Mouse (Mus musculus): Measurements from ENCODE around the gene Dip2b.

Gene Dip2b

DNA sequence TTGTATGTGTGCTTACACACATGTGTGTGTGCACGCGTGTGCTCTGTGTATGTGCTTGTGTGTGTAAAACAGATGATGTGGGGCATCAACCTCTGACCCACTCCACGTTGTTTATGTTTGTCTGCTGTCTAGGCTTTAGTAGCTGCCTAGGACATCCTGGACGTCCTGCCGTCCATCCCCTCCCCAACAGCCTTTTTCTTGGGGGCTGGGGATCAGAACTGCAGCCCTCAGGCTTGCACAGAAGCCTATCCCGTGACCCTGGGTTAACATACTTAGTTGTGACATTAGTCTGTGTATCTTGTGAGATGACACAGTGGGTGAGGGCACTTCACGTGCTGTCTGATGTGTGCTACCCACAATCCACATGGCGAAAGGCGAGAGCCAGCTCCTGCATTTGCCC lies 139.1 kb downstream of the Dip2b start:
- no peak for DNase-seq (ENCODE audit: low spot score in 2 of 2)

DNA sequence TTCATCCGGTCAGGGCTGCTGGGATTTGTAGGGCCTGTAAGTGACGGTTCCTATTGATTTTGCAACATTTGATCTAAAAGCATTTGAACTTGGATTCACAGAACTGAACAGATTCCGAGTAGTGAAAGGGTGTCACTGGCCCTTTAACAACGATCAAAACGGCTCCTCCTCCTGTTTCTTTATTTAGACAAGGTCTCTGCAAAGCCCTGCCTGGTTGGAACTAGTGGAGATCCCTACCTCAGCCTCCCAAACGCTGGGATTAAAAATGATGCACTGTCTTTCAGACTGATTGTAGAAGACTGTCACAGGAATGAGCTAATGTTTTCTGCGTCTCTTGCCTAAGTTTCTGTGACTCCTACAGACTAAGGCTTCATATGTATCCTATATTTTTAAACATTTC lies 140.0 kb downstream of the Dip2b start:
- no peak for DNase-seq (ENCODE audit: low spot score in 2 of 2)

- no peak for DNase-seq (ENCODE audit: low spot score in 2 of 2)
Measured at GRCm38 (mm10) chr15:100179685-100180084, 141.2 kb downstream of the Dip2b start.

- no peak for DNase-seq (ENCODE audit: low spot score in 2 of 2)
Measured at GRCm38 (mm10) chr15:100180221-100180620, 141.8 kb downstream of the Dip2b start.

GRCm38 (mm10) chr15:100181841-100182240 lies 143.4 kb downstream of the Dip2b start:
- DNase-seq (ENCODE audit: low spot score in 2 of 2), result peak in 1 of 2 experiments; percentile 19

DNA sequence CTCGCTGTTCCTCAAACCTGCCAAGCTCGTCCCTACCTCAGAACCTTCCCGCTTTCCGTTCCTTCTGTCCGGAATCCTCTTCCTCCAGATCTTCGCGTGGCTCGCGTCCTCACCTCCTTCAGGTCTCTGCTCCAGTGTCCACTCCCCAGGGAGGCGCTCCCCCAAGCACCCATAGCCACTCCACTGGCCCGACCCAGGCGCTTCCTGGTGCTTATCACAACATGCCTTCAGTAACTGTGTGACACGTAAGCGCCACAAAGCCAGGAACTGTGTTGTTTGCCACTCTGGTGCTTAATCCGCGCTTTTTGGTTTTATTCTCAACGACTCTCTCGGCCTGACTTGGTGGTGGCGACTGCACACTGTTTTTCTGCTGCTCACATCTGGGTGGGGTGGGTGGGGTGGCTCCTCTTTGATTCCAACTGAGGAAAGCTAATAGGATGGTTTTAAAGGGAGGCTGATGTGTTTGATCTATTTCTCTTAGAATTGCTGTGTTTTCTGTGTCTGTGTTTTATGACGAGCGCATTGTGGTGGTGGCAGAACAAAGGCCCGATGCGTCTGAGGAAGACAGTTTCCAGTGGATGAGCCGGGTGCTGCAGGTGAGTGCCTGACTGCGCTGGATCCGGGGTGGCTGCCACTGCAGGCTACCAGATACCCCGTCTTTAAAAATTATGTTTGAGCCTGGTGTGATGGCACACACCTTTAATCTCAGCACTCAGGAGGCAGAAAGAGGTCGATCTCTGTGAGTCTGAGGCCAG lies 144.2 kb downstream of the Dip2b start:
- DNase-seq (ENCODE audit: low spot score in 2 of 2), result no peak

DNA sequence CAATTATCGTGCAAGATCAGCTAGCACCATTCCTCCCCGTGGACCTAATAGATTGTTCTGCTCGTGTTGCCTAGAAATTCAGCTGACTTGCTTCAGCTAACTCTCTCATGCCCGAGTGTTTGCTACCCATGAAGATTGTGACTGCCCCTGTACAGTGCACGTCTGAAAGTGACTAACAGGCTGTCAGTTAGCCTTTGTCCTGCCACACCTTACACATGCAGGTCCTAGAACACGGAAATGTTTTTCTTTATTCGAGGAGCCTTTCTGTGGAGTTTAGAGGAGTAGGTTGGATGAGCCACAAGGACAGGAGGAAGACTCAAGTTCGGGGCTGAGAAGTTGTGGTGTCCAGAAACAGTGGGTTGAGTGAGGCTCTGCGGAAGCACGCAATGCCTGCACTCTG lies 145.0 kb downstream of the Dip2b start:
- DNase-seq (ENCODE audit: low spot score in 2 of 2), result no peak

- peak in 1 of 2 experiments; percentile 24 for DNase-seq (ENCODE audit: low spot score in 2 of 2)
Measured at GRCm38 (mm10) chr15:100184821-100185496, 146.5 kb downstream of the Dip2b start.

- no peak for DNase-seq (ENCODE audit: low spot score in 2 of 2)
Measured at GRCm38 (mm10) chr15:100186234-100186633, 147.8 kb downstream of the Dip2b start.

GRCm38 (mm10) chr15:100186882-100187672 lies 148.6 kb downstream of the Dip2b start:
- no peak for DNase-seq (ENCODE audit: low spot score in 2 of 2)

DNA sequence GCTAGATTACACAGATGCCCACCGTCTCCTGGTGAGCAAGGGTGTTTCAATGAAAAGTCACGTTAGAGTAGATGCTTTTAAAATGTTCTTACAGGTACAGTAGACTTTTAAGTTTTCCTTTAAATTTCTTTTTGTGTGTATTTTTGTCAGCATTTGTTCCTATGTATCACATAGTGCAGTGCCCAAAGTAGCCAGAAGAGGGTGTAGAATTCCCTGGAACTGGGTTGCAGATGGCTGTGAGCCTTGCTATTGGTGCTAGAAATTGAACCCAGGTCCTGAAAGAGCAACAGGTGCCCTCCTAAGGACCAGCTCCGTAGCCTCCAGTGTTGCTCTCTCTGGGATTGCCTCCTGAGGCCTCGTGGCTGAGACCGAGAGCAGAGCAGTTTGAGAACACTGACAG lies 150.1 kb downstream of the Dip2b start:
- no peak for DNase-seq (ENCODE audit: low spot score in 2 of 2)

DNA sequence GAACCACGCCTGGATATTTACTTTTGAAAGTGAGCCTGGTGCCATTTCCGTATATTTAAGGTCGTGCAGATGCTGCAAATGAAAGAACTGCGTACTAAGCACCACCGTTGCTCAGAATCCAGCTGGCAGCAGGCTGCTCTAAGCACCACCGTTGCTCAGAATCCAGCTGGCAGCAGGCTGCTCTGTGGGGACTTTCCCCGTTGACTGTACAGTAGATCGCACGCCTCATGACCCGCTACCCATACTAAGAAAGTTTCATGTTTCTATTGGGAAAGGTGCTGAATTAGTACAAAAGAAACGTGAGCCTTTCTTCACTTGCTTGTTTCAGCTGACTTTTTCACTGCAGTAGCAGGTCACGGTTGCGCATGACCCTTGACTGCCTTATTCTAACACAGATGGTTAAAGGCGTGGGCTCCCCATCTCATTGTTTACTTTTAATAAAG lies 150.5 kb downstream of the Dip2b start:
- DNase-seq (ENCODE audit: low spot score in 2 of 2), result no peak

DNA sequence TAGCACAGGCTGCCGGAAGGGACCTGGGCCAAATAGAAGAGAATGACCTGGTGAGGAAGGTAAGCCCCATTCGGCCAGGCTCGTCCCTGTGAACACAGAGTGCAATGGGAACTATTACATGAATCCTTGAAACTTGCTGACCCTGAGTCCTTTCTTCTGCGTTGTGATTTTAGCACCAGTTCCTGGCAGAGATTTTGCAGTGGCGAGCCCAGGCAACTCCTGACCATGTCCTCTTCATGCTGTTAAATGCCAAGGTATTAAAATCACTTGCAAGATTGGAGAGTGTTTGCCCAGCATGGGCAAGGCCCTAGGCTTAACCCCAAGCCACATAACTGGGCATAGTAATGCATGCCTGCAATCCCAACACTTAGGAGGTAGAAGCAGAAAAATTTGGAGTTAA lies 151.6 kb downstream of the Dip2b start:
- DNase-seq (ENCODE audit: low spot score in 2 of 2), result no peak

DNA sequence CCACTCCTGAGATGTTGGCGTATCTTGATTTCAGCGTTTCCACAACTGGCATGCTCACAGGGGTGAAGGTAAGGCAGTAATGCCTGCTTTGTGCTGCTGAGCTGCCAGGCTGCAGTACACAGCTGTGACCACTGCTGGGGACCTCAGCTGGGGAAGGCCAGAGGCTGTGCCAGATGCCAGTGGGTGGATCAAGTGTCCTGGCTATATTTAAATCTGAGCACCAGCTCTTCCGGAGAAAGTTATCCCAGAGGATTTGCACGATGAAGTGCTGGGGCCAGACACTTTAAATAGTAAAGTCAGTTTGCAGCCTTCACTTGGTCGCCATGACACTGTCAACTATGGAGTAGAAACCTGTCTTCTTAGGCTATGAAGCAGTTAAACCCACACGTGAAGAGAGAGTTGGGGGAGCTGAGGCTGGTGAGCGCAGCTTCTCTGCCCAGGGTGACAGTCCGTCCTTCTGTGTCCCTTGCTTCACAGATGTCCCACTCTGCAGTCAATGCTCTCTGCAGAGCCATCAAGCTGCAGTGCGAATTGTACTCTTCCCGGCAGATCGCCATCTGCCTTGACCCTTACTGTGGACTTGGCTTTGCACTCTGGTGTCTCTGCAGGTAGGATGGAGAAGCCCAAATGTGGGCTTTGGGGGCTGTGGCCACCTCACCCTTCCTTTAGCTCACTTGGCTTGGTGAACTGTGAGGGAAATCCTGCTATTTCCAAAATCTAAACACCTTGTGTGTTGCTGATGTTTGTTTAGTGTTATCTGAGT lies 160.7 kb downstream of the Dip2b start:
- DNase-seq (ENCODE audit: low spot score in 2 of 2), result no peak

DNA sequence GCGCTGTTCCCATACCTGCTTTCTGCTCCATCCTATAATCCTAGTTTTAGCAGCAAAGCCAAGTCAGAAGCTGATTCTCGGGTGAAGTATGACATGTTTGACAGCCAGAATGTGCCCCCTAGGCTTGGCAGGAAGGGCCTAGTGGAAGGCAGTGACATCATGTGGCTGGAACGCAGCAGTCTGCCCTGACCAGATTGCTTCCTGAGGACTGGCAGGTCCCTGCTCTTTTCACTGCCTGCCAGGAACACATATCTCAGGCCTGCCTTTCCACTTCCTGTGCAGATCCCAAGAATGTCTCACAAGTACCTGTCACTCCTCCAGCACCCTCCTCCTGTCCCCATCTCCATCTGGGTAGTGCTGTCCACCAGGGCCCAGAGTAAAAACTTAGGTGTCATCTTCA lies 161.3 kb downstream of the Dip2b start:
- no peak for DNase-seq (ENCODE audit: low spot score in 2 of 2)

DNA sequence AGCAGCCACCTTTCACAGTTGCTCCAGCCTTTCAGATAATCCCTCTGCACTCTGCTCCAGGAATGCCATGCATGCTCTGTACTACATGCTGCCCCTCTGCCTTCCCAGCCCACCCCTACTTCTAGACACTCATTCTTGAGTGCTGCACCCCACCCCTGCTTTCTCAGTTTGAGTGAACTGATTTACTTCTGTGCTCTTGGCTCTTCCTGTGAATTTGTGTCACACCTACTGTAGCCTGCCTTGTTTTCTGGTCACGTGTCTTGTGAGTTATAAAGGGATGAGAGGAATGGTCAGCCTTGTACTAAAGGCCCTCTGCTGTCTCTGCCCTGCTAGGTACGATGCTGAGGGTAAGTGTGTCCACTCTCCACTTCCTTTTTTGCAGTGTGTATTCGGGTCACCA lies 163.3 kb downstream of the Dip2b start:
- DNase-seq (ENCODE audit: low spot score in 2 of 2), result no peak

DNA sequence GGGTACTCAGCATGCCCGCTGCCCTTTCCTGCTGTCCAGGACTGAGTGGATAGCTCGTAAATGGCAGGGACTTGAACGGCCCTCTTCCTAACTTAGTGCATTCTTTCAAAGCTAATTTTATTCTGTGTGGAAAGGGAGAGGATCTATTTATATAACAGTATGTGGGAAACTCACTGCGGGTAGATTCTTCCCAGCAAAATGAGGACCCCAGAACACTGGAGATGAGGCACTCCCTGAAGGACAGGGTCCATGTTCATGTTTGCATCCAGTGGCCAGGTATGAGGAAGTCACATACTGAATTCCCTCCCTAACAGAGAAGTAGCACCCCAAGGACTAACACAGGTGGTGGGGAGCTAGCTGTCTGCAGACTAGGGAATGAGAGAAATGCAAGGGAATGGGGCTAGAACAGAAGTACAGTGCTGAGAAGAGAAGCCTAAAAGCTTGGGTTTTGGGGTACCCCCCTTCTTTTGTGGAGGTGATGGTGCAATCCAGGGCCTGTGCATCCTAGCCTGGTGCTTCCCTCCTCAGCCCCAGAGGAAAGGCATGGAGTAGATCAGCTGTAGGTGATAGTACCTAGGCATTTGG lies 164.1 kb downstream of the Dip2b start:
- DNase-seq (ENCODE audit: low spot score in 2 of 2), result no peak

DNA sequence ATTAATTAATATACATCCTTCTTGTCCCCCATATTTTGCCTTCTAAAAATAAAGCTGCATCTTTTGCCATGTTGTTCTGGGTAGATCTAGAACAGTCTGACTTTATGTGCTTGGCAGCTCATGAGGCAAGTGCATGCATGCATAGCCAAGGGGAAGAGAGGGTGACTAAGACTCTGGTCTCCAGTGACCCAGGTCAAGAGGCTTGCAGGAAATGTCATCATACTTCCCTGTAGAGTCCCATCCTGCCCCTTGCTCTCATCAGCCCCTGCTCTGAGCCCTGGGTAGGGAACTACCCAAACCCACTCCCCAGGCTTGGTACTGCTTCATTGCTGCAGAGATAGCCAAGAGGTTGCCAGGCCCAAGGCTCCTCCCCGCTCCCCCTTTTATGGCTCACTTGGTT lies 166.1 kb downstream of the Dip2b start:
- no peak for DNase-seq (ENCODE audit: low spot score in 2 of 2)

GRCm38 (mm10) chr15:100210013-100210412 lies 171.5 kb downstream of the Dip2b start:
- DNase-seq (ENCODE audit: low spot score in 2 of 2), result no peak

GRCm38 (mm10) chr15:100213339-100213738 lies 174.9 kb downstream of the Dip2b start:
- no peak for DNase-seq (ENCODE audit: low spot score in 2 of 2)

DNA sequence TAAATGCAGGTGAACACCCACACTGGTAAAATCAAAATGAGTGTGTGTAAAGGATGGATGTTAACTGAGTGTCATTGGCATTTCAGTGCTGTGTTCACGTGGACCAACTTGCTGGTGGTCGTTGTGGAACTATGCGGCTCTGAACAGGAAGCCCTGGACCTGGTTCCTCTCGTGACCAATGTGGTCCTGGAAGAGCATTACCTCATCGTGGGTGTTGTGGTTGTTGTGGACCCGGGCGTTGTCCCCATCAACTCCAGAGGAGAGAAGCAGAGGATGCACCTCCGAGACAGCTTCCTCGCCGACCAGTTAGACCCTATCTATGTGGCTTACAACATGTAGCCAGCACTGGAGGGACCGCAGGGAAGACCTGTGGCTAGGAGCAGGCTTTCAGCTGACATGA lies 176.6 kb downstream of the Dip2b start:
- no peak for DNase-seq (ENCODE audit: low spot score in 2 of 2)

Measured in natural killer cell, adult 2 months (primary cell).